Mouse (Mus musculus) gastrocnemius, adult 8-10 months (tissue): ENCODE results near the gene Csnk1e. TPM values are rescaled to one million over a fixed set of nuclear protein-coding genes. Genes with fewer than 3 reads are reported as not detected.

Experiments used
- DNase-seq, 2 experiments: peaks; one replicate each; pipeline ENCODE4 v3.0.0; 2022; ENCODE audit warnings: low spot score in 2 of 2
- total RNA-seq, 4 experiments: library from RNA; stranded (reverse); gene quantifications; 2 replicates each; pipeline ENCODE4 v1.2.4; 2022

The Csnk1e gene
- total RNA-seq, 4 experiments from 2014 or later: 54.1 to 61.3 (median 59.2) TPM

GRCm38 (mm10) chr15:79424602-79425001, 30.8 kb downstream of the Csnk1e start:
- no peak for DNase-seq

GRCm38 (mm10) chr15:79422715-79423243, 32.6 kb downstream of the Csnk1e start:
- no peak for DNase-seq

GRCm38 (mm10) chr15:79418677-79419076, 36.7 kb downstream of the Csnk1e start:
- DNase-seq: peak in 1 of 2 experiments; percentile 62

- DNase-seq: no peak
Measured at GRCm38 (mm10) chr15:79418265-79418664, 37.1 kb downstream of the Csnk1e start.

GRCm38 (mm10) chr15:79417379-79417778, 38.0 kb downstream of the Csnk1e start:
- peak in 1 of 2 experiments; percentile 67 for DNase-seq

- DNase-seq: no peak
Measured at GRCm38 (mm10) chr15:79416460-79417085, 38.8 kb downstream of the Csnk1e start.

- no peak for DNase-seq
Measured at GRCm38 (mm10) chr15:79414513-79414912, 40.9 kb downstream of the Csnk1e start.

GRCm38 (mm10) chr15:79413802-79414201, 41.6 kb downstream of the Csnk1e start:
- no peak for DNase-seq

GRCm38 (mm10) chr15:79413201-79413600, 42.2 kb downstream of the Csnk1e start:
- no peak for DNase-seq

GRCm38 (mm10) chr15:79411363-79412065, 43.9 kb downstream of the Csnk1e start:
- no peak for DNase-seq

GRCm38 (mm10) chr15:79409077-79409573, 46.2 kb downstream of the Csnk1e start:
- no peak for DNase-seq

GRCm38 (mm10) chr15:79406564-79406963, 48.8 kb downstream of the Csnk1e start:
- DNase-seq: no peak

GRCm38 (mm10) chr15:79404277-79404676, 51.1 kb downstream of the Csnk1e start:
- DNase-seq: no peak

GRCm38 (mm10) chr15:79403763-79404210, 51.6 kb downstream of the Csnk1e start:
- no peak for DNase-seq

- DNase-seq: peak; percentile 82 to 84
Measured at GRCm38 (mm10) chr15:79402836-79403762, 52.3 kb downstream of the Csnk1e start, which contains the start of gene Tmem184b. TSS of gene Tmem184b (minus strand) at chr15:79403569.

GRCm38 (mm10) chr15:79402176-79402575, 53.2 kb downstream of the Csnk1e start:
- DNase-seq: no peak

- peak in 1 of 2 experiments; percentile 56 for DNase-seq
Measured at GRCm38 (mm10) chr15:79400975-79401365, 54.4 kb downstream of the Csnk1e start.

GRCm38 (mm10) chr15:79400134-79400974, 55.0 kb downstream of the Csnk1e start:
- DNase-seq: no peak

- no peak for DNase-seq
Measured at GRCm38 (mm10) chr15:79399231-79400052, 55.9 kb downstream of the Csnk1e start.
